Comparison of ENCODE assay signal across 29 mouse cellular contexts in genomic region chr6:47109582-47110220, GRCm38 (mm10).
DNase-seq lines count a peak whose midpoint lies in the region; ATAC-seq and TF ChIP-seq lines count a peak whose summit lies in the region.
"Had no signal": no experiment of that assay in that cellular context is flagged by ENCODE, and none has a peak within 500 bp of the region (broad histone marks: within the 10 kb centered on the region; RNA-seq: fewer than 3 reads in every experiment).

No protein-coding gene starts in this region.

- TF ChIP-seq POLR2A in brain, embryonic 14.5 days (IDR thresholded peaks at IDR 0.05; ENCODE audit: borderline replicate concordance, extremely low read depth, insufficient read depth, insufficient read length, poor library complexity, severe bottlenecking), result no peak

- no peaks in the 10 kb centered on the region for H3K9me3 ChIP-seq in forebrain, embryonic 14.5 days (replicated peaks; ENCODE audit: control insufficient read depth, low read length)
- H3K9me3 ChIP-seq in forebrain, embryonic 15.5 days, result no peaks in the 10 kb centered on the region
- no peaks in the 10 kb centered on the region for H3K9me3 ChIP-seq in midbrain, embryonic 13.5 days
- H3K9me3 ChIP-seq in midbrain, embryonic 10.5 days (replicated peaks), result no peaks in the 10 kb centered on the region
- H3K9me3 ChIP-seq: forebrain, embryonic 13.5 days; G1E; heart, embryonic 13.5 days; hindbrain, embryonic 15.5 days; limb, embryonic 10.5 days; liver, embryonic 15.5 days; neural tube, embryonic 15.5 days had no signal

- no peaks in the 10 kb centered on the region for H3K27me3 ChIP-seq in forebrain, embryonic 14.5 days (replicated peaks; ENCODE audit: control insufficient read depth, insufficient read depth, low read length)
- H3K27me3 ChIP-seq in forebrain, embryonic 15.5 days, result no peaks in the 10 kb centered on the region
- no peaks in the 10 kb centered on the region for H3K27me3 ChIP-seq in midbrain, embryonic 13.5 days
- no peaks in the 10 kb centered on the region for H3K27me3 ChIP-seq in midbrain, embryonic 10.5 days (ENCODE audit: low read depth, poor library complexity, severe bottlenecking)
- H3K27me3 ChIP-seq: forebrain, embryonic 13.5 days; heart, embryonic 13.5 days; hindbrain, embryonic 15.5 days; liver, embryonic 15.5 days; neural tube, embryonic 15.5 days had no signal

- 41% methylated on average over 6 of the region's 6 CpGs for WGBS in forebrain, embryonic 14.5 days
- 38% methylated on average over 6 of the region's 6 CpGs for WGBS in forebrain, embryonic 15.5 days
- 32% methylated on average over 6 of the region's 6 CpGs for WGBS in midbrain, embryonic 13.5 days
- 44% methylated on average over 6 of the region's 6 CpGs for WGBS in midbrain, embryonic 10.5 days

- H3K4me1 ChIP-seq in forebrain, embryonic 14.5 days (ENCODE audit: control insufficient read depth, insufficient read depth, low read length), result no peaks in the 10 kb centered on the region
- H3K4me1 ChIP-seq in forebrain, embryonic 15.5 days, result no peaks in the 10 kb centered on the region
- H3K4me1 ChIP-seq in midbrain, embryonic 13.5 days (replicated peaks), result peaks cover 5% of the 10 kb centered on the region
- H3K4me1 ChIP-seq in midbrain, embryonic 10.5 days, result no peaks in the 10 kb centered on the region; the same call in 1 of the 2 replicates
- H3K4me1 ChIP-seq: forebrain, embryonic 13.5 days; heart, embryonic 13.5 days; hindbrain, embryonic 15.5 days; limb, embryonic 10.5 days; liver, embryonic 15.5 days; neural tube, embryonic 15.5 days had no signal

- no peak for TF ChIP-seq CTCF in brain, embryonic 14.5 days (IDR thresholded peaks at IDR 0.05; ENCODE audit: borderline replicate concordance, extremely low read depth, insufficient read depth, insufficient read length)

- no peak overlapping the region for H3K4me3 ChIP-seq in forebrain, embryonic 14.5 days (ENCODE audit: low read depth, low read length)
- H3K4me3 ChIP-seq in forebrain, embryonic 15.5 days, result no peak overlapping the region
- no peak overlapping the region for H3K4me3 ChIP-seq in midbrain, embryonic 13.5 days (replicated peaks)
- H3K4me3 ChIP-seq in midbrain, embryonic 10.5 days, result no peak overlapping the region
- H3K4me3 ChIP-seq: forebrain, embryonic 13.5 days; heart, adult 2 months; heart, embryonic 13.5 days; hindbrain, embryonic 15.5 days; layer of hippocampus, adult 2 months; limb, embryonic 10.5 days; liver, embryonic 15.5 days; neural tube, embryonic 15.5 days had no signal

- no peak for ATAC-seq in forebrain, embryonic 14.5 days
- ATAC-seq in forebrain, embryonic 15.5 days (replicated peaks), result no peak
- peak; percentile 56; the same call in 1 of the 2 replicates for ATAC-seq in midbrain, embryonic 13.5 days
- ATAC-seq in activated CD4-positive, CD25-positive, alpha-beta regulatory T cell, adult 4 months, result no peak
- ATAC-seq: CD4-positive, CD25-positive, alpha-beta regulatory T cell, adult 4 months; forebrain, embryonic 13.5 days; intestine, embryonic 16.5 days; lung, postnatal 0 days had no signal

- no peak overlapping the region for H3K4me2 ChIP-seq in forebrain, embryonic 14.5 days (ENCODE audit: low read length)
- no peak overlapping the region for H3K4me2 ChIP-seq in forebrain, embryonic 15.5 days (replicated peaks)
- no peak overlapping the region for H3K4me2 ChIP-seq in midbrain, embryonic 13.5 days (replicated peaks)
- H3K4me2 ChIP-seq: forebrain, embryonic 13.5 days; heart, embryonic 13.5 days; hindbrain, embryonic 15.5 days; liver, embryonic 15.5 days; neural tube, embryonic 15.5 days had no signal

- H3K36me3 ChIP-seq in forebrain, embryonic 14.5 days (ENCODE audit: control insufficient read depth, insufficient read depth, low read length), result no peaks in the 10 kb centered on the region
- H3K36me3 ChIP-seq in forebrain, embryonic 15.5 days, result no peaks in the 10 kb centered on the region
- H3K36me3 ChIP-seq in midbrain, embryonic 13.5 days, result no peaks in the 10 kb centered on the region
- no peaks in the 10 kb centered on the region for H3K36me3 ChIP-seq in midbrain, embryonic 10.5 days
- H3K36me3 ChIP-seq: G1E; heart, embryonic 13.5 days; hindbrain, embryonic 15.5 days; limb, embryonic 10.5 days; liver, embryonic 15.5 days; neural tube, embryonic 15.5 days had no signal

- no peak overlapping the region for H3K9ac ChIP-seq in forebrain, embryonic 14.5 days (ENCODE audit: low read length)
- H3K9ac ChIP-seq in forebrain, embryonic 15.5 days (replicated peaks), result no peak overlapping the region
- no peak overlapping the region for H3K9ac ChIP-seq in midbrain, embryonic 13.5 days (replicated peaks)
- H3K9ac ChIP-seq: forebrain, embryonic 13.5 days; heart, embryonic 13.5 days; hindbrain, embryonic 15.5 days; liver, embryonic 15.5 days; neural tube, embryonic 15.5 days had no signal

- H3K27ac ChIP-seq in forebrain, embryonic 14.5 days (ENCODE audit: low read depth, low read length), result no peak overlapping the region
- H3K27ac ChIP-seq in forebrain, embryonic 15.5 days (replicated peaks), result no peak overlapping the region
- H3K27ac ChIP-seq in midbrain, embryonic 13.5 days, result no peak overlapping the region
- H3K27ac ChIP-seq in midbrain, embryonic 10.5 days (replicated peaks), result no peak overlapping the region
- H3K27ac ChIP-seq: forebrain, embryonic 13.5 days; heart, adult 2 months; heart, embryonic 13.5 days; hindbrain, embryonic 15.5 days; layer of hippocampus, adult 2 months; limb, embryonic 10.5 days; liver, embryonic 15.5 days; neural tube, embryonic 15.5 days had no signal

- DNase-seq in forebrain, embryonic 14.5 days (ENCODE audit: low spot score), result peak; percentile 12
- no peak for DNase-seq in midbrain, embryonic 10.5 days (ENCODE audit: low spot score)
- DNase-seq in brain, embryonic 14.5 days (ENCODE audit: low read depth), result peak; percentile 47
- no peak for DNase-seq in gastrocnemius, postnatal 25 days
- DNase-seq: adrenal gland, postnatal 25 days; cerebellum, adult 11-12 months; cerebellum, postnatal 10 days; gastrocnemius, postnatal 10 days; heart, adult 2 months; heart, postnatal 14 days; kidney, adult 9 months; kidney, postnatal 25 days; liver; right cerebral cortex, postnatal 14 days; spleen, adult 18-20 months had no signal

Comparison
In these comparisons a context has a peak if more than half of its experiments do, and no peak if none do; other contexts are left out.
1. DNase-seq: peak in forebrain, embryonic 14.5 days (single experiment) and brain, embryonic 14.5 days (single experiment); none in midbrain, embryonic 10.5 days (single experiment) and gastrocnemius, postnatal 25 days (single experiment).